Mouse (Mus musculus) liver, adult 2 months (tissue): ENCODE data around the gene Adk.
A peak's percentile ranks its signal among the peaks of the same experiment; 100 is the strongest.

ENCODE experiments used
- CTCF ChIP-seq: fragments of 200-500 bp; IDR thresholded peaks from 2 replicates; pipeline ENCODE4 v1.5.1; 2011; ENCODE audit warnings: low read depth, low read length, control low read depth
- POLR2A ChIP-seq: fragments of 200-500 bp; IDR thresholded peaks from 2 replicates; pipeline ENCODE4 v1.6.1; 2011; ENCODE audit warnings: low read length, control low read depth; ENCODE audit not compliant: insufficient read depth; ENCODE audit errors: extremely low read depth

GRCm38 (mm10) chr14:21076501-21077194 lies 24.3 kb downstream of the Adk start:
- TF ChIP-seq CTCF (no peak), POLR2A (0 out of 2 replicates have a peak, but pooled peaks have one; percentile 36)
